In the genomic region with DNA sequence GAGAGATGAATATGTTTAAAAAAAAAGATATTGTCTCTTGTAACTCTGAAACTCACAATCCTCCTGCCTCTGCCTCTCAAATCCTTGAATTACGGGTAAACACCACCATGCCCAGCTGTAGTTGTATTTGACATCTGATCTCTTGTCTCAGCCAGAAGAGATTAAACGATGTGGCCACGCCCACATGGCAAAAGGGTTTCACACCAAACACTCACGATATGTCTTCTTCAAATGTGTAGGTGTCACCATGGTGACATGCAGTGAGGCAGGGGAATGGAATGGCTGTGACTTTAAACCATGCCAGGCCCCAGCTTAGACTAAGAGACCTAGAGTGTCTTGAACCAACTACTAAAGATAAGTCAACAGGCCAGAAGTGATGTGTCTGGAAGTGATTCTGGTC, we compare ENCODE assay signal across 16 mouse cellular contexts.
"Had no signal": no experiment of that assay in that cellular context is flagged by ENCODE, and none has a peak within 500 bp of the region (broad histone marks: within the 10 kb centered on the region; RNA-seq: fewer than 3 reads in every experiment).

No protein-coding gene starts in this region.

- H3K4me2 ChIP-seq: limb, embryonic 12.5 days; liver, embryonic 13.5 days; lung, embryonic 15.5 days; neural tube, embryonic 12.5 days had no signal

- H3K4me3 ChIP-seq: layer of hippocampus, adult 2 months; limb, embryonic 12.5 days; liver, embryonic 13.5 days; lung, embryonic 15.5 days; myocyte; neural tube, embryonic 12.5 days had no signal

- DNase-seq: kidney, adult 11 months; kidney, postnatal 10 days; kidney, postnatal 4 days; liver; liver, embryonic 13.5 days; liver, postnatal 0 days; lung, postnatal 14 days; midbrain, embryonic 14.5 days; right cerebral cortex, postnatal 14 days; thymus, postnatal 14 days had no signal

- H3K9ac ChIP-seq: limb, embryonic 12.5 days; liver, embryonic 13.5 days; liver, postnatal 0 days; lung, embryonic 15.5 days; neural tube, embryonic 12.5 days had no signal

- ATAC-seq: liver, postnatal 0 days had no signal

- H3K27ac ChIP-seq: layer of hippocampus, adult 2 months; limb, embryonic 12.5 days; liver, embryonic 13.5 days; lung, embryonic 15.5 days; macrophage; neural tube, embryonic 12.5 days had no signal

- H3K36me3 ChIP-seq: limb, embryonic 12.5 days; liver, embryonic 13.5 days; lung, embryonic 15.5 days; neural tube, embryonic 12.5 days had no signal

- H3K27me3 ChIP-seq: limb, embryonic 12.5 days; liver, embryonic 13.5 days; lung, embryonic 15.5 days; neural tube, embryonic 12.5 days had no signal

- H3K9me3 ChIP-seq: limb, embryonic 12.5 days; liver, embryonic 13.5 days; lung, embryonic 15.5 days; neural tube, embryonic 12.5 days had no signal

- H3K4me1 ChIP-seq: limb, embryonic 12.5 days; lung, embryonic 15.5 days; neural tube, embryonic 12.5 days had no signal
